ENCODE assay signal across 8 mouse cellular contexts in the genomic region with DNA sequence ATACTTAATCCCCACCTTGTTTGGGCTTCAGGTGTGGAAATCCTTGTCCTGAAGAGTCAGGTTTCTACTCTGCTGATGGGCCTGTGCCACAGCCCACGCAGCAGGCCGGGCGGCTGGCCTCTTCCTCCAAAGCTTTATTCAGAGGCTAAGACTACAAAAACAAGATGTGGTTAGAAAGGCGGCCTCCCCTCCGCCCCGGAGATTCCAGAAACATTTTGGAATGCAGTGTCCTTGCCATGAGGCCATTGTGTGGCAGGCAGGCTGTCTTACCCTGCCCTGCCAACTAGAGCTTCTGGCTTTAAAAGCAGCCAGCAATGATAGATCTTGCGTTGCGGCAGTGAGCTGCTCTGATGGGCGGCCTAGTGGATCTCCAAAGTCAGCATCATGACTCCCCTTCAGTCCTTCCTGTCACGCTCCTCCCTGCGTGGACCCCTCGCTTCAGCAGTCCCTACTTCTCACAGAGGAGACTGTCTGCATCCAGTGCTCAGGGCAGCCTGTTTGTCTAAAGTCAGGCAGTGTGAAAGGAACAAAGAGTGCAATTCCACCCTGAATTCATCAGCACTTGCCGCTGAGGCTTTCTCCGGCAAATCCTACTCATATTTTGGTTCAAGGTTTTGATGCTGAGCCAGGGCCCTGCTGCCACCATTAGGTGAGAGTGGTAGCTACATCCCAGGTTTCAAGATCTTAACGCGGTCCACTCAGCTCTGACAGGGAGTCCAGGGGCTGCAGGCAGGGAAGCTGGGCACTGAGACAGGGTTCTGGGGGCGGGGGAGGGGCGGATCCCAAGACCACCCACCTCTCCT. TPM values are rescaled to one million over a fixed set of nuclear protein-coding genes. Genes with fewer than 3 reads are reported as not detected.
A peak's percentile ranks its signal among the peaks of the same experiment; 100 is the strongest.
DNase-seq lines count a peak whose midpoint lies in the region; ATAC-seq lines count a peak whose summit lies in the region.

No protein-coding gene starts in this region.

- H3K4me3 ChIP-seq in hindbrain, embryonic 10.5 days, result peak overlapping the region; percentile 22; the same call in 1 of the 2 replicates
- H3K4me3 ChIP-seq in midbrain, embryonic 15.5 days, result no peak overlapping the region

- no peaks in the 10 kb centered on the region for H3K27me3 ChIP-seq in hindbrain, embryonic 10.5 days (ENCODE audit: insufficient read depth, poor library complexity, severe bottlenecking)
- no peaks in the 10 kb centered on the region; the same call in 1 of the 2 replicates for H3K27me3 ChIP-seq in midbrain, embryonic 15.5 days (replicated peaks)

- 0 out of 2 replicates have a peak overlapping the region, but pooled peaks have one; percentile 19 for H3K9ac ChIP-seq in midbrain, embryonic 15.5 days

- H3K4me1 ChIP-seq in hindbrain, embryonic 10.5 days (replicated peaks), result peaks cover 29% of the 10 kb centered on the region
- H3K4me1 ChIP-seq in midbrain, embryonic 15.5 days, result peaks cover 20% of the 10 kb centered on the region

- 28% methylated on average over 18 of the region's 18 CpGs for WGBS in hindbrain, embryonic 10.5 days
- 17% methylated on average over 18 of the region's 18 CpGs for WGBS in midbrain, embryonic 15.5 days

- ATAC-seq in midbrain, embryonic 15.5 days (replicated peaks), result peak; percentile 83
- no peak for ATAC-seq in erythroid progenitor cell, adult 5-6 weeks (replicated peaks; ENCODE audit: low FRiP score, poor library complexity, severe bottlenecking)
- ATAC-seq in inflammation-experienced regulatory T-cells, adult 6 months, result no peak

- H3K27ac ChIP-seq in hindbrain, embryonic 10.5 days, result peak overlapping the region; percentile 75
- H3K27ac ChIP-seq in midbrain, embryonic 15.5 days, result peak overlapping the region; percentile 78

- H3K4me2 ChIP-seq in midbrain, embryonic 15.5 days, result peak overlapping the region; percentile 25

- peaks cover 27% of the 10 kb centered on the region for H3K36me3 ChIP-seq in hindbrain, embryonic 10.5 days
- no peaks in the 10 kb centered on the region for H3K36me3 ChIP-seq in midbrain, embryonic 15.5 days (replicated peaks)

- no peaks in the 10 kb centered on the region for H3K9me3 ChIP-seq in hindbrain, embryonic 10.5 days
- H3K9me3 ChIP-seq in midbrain, embryonic 15.5 days, result no peaks in the 10 kb centered on the region

- peak; percentile 33 for DNase-seq in thymus, postnatal 4 days
- no peak for DNase-seq in thymus, postnatal 10 days (ENCODE audit: low spot score in 2 of 2)
- peak; percentile 33 for DNase-seq in embryo, embryonic 9.5 days (ENCODE audit: extremely low spot score)
- peak; percentile 46 for DNase-seq in hindbrain, embryonic 10.5 days (ENCODE audit: low spot score)
- peak; percentile 57 to 59 for DNase-seq in layer of hippocampus, postnatal 14 days (ENCODE audit: low spot score in 2 of 2)

RNA-seq across cellular contexts. Expression of gene Sap30l, which starts 14.6 kb away (rescaled TPM):
- polyA plus RNA-seq in hindbrain, embryonic 10.5 days (2016; fragmentation: Nextera tagmentation; extraction: Ambion mirVana), result 8.8 and 12.7 TPM in 2 replicates
- 10 to 100 TPM; 52.0 to 56.2 TPM for total RNA-seq in layer of hippocampus, postnatal 14 days (2021)
- polyA plus RNA-seq in midbrain, embryonic 15.5 days (2015; fragmentation: Nextera tagmentation; extraction: Ambion mirVana), result 9.3 and 11.6 TPM in 2 replicates
- total RNA-seq in erythroid progenitor cell, adult 5-6 weeks (2015; ENCODE audit: low replicate concordance), result 1.8 and 11.7 TPM in 2 replicates
- total RNA-seq in erythroid progenitor cell, adult 5-6 weeks (2017; ENCODE audit: low replicate concordance), result 1.3 and 5.9 TPM in 2 replicates
- polyA plus RNA-seq in inflammation-experienced regulatory T-cells, adult 6 months (2017; shearing (Covaris generic)), result 1 to 10 TPM; 4.9 to 6.9 (median 6.7) TPM

RNA-seq across cellular contexts. Expression of gene Hand1, which starts 45.8 kb away (rescaled TPM):
- polyA plus RNA-seq in hindbrain, embryonic 10.5 days (2016; fragmentation: Nextera tagmentation; extraction: Ambion mirVana), result 0.17 and 0.50 TPM in 2 replicates
- total RNA-seq in layer of hippocampus, postnatal 14 days (2021), result not detected
- polyA plus RNA-seq in midbrain, embryonic 15.5 days (2015; fragmentation: Nextera tagmentation; extraction: Ambion mirVana), result not detected in 2 replicates
- not detected in 2 replicates for total RNA-seq in erythroid progenitor cell, adult 5-6 weeks (2015; ENCODE audit: low replicate concordance)
- total RNA-seq in erythroid progenitor cell, adult 5-6 weeks (2017; ENCODE audit: low replicate concordance), result not detected in 2 replicates
- not detected for polyA plus RNA-seq in inflammation-experienced regulatory T-cells, adult 6 months (2017; shearing (Covaris generic))

Comparison
In these comparisons a context has a peak if more than half of its experiments do, and no peak if none do; other contexts are left out.
1. DNase-seq: peak in thymus, postnatal 4 days (single experiment), embryo, embryonic 9.5 days (single experiment), hindbrain, embryonic 10.5 days (single experiment) and layer of hippocampus, postnatal 14 days (2 of 2); none in thymus, postnatal 10 days (0 of 2).